In the genomic region with DNA sequence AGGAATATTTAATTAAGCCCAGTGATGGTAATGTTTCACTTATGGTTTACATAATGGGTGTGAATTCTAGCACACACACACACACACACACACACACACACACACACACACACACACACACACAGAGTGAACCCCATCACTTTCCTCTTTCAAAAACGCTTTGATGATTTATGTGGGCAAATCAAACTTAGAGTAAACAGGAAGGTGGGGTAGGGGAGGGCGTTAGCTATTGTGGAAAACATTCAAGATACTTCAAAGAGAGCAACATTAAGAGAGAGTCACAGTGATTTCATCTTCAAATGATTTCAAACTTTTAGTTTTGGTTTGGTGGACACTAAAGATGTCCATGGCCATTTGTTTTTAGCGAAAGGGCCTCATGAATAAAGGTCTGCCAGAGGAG, we compare ENCODE assay signal across 14 mouse cellular contexts.
"Had no signal": no experiment of that assay in that cellular context is flagged by ENCODE, and none has a peak within 500 bp of the region (broad histone marks: within the 10 kb centered on the region; RNA-seq: fewer than 3 reads in every experiment).

No protein-coding gene starts in this region.

- ATAC-seq: intestine, postnatal 0 days; midbrain, embryonic 15.5 days had no signal

- H3K27ac ChIP-seq: limb, embryonic 10.5 days; liver, embryonic 15.5 days; macrophage; midbrain, embryonic 15.5 days; neural tube, embryonic 13.5 days had no signal

- H3K4me2 ChIP-seq: liver, embryonic 11.5 days; liver, embryonic 15.5 days; midbrain, embryonic 11.5 days; midbrain, embryonic 15.5 days; neural tube, embryonic 13.5 days had no signal

- H3K9me3 ChIP-seq: limb, embryonic 10.5 days; liver, embryonic 15.5 days; midbrain, embryonic 15.5 days; neural tube, embryonic 13.5 days had no signal

- H3K9ac ChIP-seq: liver, embryonic 15.5 days; midbrain, embryonic 15.5 days; neural tube, embryonic 13.5 days had no signal

- H3K36me3 ChIP-seq: liver, embryonic 15.5 days; midbrain, embryonic 15.5 days had no signal

- H3K4me1 ChIP-seq: limb, embryonic 10.5 days; liver, embryonic 15.5 days; megakaryocyte, embryonic 14.5 days; midbrain, embryonic 15.5 days; neural tube, embryonic 13.5 days had no signal

- DNase-seq: kidney, postnatal 25 days; lung, adult 2 months; lung, postnatal 10 days; thymus, adult 18-20 months; thymus, postnatal 14 days had no signal

- H3K4me3 ChIP-seq: limb, embryonic 10.5 days; liver, embryonic 15.5 days; megakaryocyte, embryonic 14.5 days; midbrain, embryonic 15.5 days; neural tube, embryonic 13.5 days had no signal

- H3K27me3 ChIP-seq: liver, embryonic 15.5 days; megakaryocyte, embryonic 14.5 days; midbrain, embryonic 15.5 days; neural tube, embryonic 13.5 days had no signal
